Mouse (Mus musculus) gastrocnemius, postnatal 10 days (tissue): Measurements from ENCODE around the gene Mybpc3. TPM values are rescaled to one million over a fixed set of nuclear protein-coding genes. Genes with fewer than 3 reads are reported as not detected.

Source experiments
- DNase-seq: peaks from one replicate; pipeline ENCODE4 v3.0.0; 2021; ENCODE audit warnings: mixed read lengths
- total RNA-seq, 2 experiments: library from RNA; stranded (reverse); gene quantifications; 2 replicates each; pipeline ENCODE4 v1.2.3; 2021

Gene Mybpc3
- total RNA-seq, 2 experiments from 2014 or later = 0.12 to 0.20 TPM

DNA sequence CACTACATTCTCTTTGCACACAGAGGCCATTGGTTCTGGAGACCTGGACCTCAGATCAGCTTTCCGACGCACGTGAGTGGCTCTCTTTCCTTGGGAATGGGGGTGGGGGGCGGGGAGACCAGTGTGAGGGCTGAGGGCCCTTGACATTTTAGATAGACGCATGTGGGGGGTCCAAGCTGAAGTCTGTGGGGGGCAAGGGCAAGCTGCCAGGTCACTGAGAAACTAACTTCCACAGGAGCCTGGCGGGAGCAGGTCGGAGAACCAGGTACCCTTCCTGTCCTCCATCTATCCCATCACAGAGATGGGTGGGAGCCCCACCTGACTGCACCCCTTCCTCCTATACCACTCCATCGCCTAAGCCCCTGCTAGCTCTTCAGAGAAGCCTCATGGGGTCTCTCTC lies 3.6 kb downstream of the Mybpc3 start:
- no peak for DNase-seq

DNA sequence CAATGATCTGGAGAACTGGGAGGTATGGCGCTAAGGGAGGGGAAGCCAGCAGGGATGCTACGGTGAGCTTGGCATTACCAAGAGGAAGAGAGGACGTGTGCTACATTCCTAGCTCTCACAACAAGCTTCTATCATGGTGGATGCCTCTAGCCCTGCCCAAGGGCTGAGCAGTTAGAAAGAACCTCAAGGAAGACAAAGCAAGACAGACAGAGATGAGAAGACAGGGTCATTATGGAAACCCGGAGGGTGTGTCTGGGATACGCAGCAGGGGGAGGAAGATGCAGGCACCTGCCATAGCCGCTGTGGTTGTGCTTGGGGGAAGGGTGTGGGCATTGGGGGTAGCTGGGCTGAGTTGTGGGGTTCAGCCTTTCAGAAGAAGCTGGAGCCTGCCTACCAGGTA lies 5.6 kb downstream of the Mybpc3 start:
- DNase-seq = no peak

DNA sequence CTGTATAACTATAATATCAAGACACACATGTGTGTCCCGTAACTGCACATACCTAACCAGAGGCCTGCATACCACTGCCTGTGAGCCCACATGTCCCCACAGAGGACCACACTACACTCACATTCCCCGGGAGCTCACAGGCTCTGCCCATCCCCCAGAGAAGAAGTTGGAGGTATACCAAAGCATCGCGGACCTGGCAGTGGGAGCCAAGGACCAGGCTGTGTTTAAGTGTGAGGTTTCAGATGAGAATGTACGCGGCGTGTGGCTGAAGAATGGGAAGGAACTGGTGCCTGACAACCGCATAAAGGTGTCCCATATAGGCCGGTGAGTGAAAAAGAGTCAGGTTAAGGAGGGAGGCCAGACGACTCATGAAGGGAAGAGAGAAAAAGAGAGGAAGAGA lies 7.2 kb downstream of the Mybpc3 start:
- no peak for DNase-seq

DNA sequence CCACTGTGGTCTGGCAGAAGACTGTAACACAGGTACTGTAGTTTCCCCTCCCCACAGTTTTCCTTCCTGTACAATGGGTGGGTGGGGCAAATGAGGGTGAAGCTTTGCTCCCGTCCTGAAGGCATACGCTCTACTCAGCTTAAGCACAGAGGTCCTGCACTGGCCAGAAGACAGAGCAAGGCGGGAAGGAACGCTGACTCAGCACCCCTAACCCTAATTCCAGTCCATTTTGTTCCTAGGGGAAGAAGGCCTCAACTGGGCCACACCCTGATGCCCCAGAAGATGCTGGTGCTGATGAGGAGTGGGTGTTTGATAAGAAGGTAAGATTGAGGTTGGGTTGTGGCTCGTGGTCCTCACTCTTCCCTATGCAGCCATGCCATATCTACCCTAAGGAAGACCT lies 10.8 kb downstream of the Mybpc3 start:
- DNase-seq = no peak

DNA sequence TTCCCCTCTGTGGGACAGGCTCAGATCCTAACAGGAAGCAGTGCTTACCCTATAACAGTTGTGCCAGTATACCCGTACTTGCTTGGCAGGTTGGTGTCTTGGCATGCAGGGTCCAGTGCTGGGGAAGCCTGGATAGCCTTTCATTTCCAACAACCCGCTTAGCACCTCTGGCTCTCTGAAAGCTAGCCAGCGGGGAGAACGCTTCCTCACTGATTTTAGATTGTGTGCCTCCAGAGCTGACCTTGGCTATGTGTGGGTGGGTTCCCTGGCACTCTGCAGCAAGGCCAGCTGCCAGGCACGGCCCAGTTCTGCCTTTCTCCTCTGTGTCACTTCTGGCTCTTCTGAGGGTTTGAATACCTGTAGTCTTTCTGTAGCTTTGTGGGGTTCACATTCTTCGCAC lies 12.2 kb downstream of the Mybpc3 start:
- no peak for DNase-seq

DNA sequence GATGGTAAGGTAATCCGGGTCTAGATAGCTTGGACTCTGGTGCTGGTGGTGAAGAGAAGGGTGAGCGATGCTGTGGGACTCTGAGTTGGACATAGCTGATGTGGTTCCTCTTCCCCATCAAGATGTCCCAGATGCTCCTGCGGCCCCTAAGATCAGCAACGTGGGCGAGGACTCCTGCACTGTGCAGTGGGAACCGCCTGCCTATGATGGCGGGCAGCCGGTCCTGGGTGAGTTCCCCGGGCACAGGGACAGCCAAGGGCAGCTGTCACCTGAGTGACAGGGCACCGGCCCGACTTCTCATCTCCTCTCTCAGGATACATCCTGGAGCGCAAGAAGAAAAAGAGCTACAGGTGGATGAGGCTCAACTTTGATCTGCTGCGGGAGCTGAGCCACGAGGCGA lies 13.3 kb downstream of the Mybpc3 start:
- no peak for DNase-seq

DNA sequence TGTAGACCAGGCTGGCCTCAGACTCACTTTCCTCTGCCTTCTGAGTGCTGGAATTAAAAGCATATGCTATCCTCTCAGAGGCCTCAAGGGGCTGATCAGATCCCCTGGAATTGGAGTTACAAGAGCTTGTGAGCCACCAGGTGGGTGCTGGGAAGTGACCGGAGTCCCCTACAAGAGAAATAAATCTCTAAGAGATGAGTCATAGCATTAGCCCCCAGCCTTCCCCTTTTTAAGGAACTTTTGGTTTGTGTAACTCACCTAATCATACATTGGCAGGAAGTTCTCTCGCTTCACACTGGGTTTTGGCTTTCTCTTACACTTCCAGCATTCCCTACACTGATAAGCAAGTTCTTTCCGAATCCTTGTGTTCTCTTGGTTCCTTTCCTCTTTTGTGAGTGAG lies 14.1 kb downstream of the Mybpc3 start:
- no peak for DNase-seq

DNA sequence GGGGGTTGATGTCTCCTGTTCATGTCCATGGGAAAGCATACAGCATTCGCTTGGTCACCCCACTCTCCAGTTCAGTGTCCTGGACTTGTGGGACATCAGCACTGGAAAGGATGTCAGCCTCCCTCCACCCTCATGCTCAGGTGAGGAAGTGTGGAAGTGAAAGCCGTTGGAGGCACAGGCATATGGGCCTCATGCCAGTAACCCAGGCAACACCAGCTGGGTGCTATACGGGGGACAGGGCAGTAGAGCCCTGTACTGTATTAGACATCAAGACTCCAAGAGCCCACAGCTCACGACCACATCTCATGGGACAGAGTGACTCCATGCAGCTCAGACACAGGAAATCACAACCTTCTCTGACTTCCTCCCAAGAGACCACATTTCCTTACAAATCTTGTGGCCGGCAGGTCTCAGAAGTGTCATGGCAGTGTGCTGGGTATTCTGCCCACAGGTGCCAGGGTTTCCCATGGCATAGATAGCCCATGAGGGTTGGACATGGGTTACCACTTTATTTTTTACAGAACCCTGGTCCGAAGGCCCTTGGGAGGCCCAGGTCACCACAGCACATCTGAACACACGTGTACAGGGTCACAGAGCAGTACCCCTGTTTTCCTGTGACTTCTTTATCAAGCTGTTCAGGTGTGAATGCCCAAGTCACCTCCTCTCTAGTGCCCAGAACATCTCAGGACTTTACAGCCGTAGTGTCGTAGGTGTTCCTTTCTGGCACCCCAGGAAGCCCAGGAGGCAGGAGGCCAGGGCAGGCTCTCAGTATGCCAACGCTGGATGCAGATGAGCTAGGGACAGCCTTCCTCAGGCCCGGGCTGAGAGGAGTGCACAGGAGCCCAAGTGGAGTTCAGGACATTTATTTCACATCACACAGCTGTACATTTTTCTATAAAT lies 18.8 kb downstream of the Mybpc3 start:
- no peak for DNase-seq

DNA sequence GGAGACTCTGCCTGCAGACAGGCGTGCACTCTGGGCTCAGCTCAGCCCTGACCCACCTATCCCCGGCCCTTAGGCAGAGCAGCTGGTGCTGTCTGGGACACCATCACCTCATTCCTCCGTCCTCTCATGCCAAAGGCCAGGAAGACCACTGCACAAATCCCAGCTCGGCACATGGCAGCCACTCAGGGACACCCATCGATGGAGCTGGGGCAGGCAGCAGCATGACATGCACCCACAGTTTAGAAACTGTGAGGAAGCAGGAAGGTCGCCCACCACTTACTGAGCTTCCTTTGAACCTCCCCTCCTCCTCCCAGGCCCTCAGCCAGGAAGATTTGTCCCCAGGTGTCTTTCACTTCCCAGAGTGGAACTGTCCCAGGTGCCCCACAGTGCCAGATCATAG lies 19.5 kb downstream of the Mybpc3 start:
- no peak for DNase-seq

DNA sequence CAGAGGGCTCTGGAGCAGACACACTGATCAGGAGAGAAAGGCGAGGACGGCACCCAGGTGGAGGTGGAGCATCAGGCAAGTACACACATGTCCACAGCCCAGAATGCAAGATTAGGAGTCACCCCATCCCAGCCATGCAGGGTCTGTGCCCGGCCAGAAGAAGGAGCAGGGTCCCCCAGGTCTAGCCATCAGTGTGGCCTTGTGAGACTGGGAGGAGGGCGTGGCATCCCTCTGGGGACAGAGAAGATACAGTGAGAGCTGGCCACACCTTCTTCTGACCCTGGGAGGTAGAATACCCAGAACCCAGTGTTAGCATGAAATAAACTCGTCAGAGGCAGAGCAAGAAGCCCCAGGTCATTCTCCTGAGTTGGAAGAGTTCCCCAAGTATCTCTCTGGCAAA lies 21.4 kb downstream of the Mybpc3 start:
- no peak for DNase-seq

DNA sequence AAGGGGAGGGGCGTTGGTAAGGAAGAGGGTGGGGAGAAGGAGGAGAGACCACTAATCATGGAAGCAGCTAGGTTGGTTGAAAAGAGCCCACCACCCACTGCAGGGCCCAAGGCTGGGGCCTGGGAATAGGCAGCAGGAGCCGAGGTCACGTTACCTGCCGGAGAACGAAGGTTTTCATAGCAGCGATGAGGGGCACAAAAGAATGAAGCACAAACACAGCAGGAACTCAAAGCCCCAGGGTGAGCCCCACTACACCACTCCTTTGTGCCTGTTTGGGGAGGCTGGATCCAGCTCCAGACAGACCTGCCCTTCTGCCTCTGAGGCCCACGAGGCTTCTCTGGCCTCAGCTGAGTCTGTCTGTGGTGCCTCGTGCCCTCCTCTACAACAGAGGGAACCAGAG lies 21.8 kb downstream of the Mybpc3 start:
- DNase-seq = no peak

DNA sequence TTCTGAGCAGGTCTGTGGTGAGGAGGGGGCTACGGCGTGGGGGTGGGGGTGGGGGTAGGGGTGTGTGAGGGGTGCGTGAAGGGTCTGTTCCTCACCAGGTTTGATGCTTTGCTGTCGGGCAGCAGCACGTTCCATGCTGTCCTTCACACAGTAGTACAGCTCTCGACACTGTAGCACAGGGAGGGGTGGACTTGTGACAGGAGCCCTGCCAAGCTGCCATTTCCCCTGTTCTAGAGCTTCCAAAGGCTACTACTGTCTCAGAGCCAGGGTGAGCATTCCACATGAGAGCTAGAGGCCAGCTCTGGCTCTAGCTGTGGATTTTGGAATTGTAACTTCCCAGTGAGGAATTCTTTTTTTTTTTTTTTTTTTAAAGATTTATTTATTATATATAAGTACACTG lies 25.0 kb downstream of the Mybpc3 start:
- DNase-seq = no peak

DNA sequence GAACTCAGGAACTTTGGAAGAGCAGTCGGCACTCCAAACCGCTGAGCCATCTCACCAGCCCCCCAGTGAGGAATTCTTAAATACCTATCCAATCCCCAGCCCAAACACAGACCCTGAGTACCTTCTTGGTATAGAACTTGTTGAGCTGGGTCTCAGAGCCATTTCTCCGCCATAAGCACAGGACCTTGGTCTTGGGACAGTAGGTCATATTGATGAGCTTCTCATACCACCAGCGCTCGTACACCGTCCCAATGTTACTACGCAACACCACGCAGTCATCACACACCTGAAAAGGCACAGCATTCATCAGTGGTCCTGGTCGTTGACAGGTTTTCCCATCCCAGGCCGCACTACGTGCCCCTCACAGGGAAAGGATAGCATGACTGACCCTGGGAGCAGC lies 25.5 kb downstream of the Mybpc3 start:
- DNase-seq = no peak

DNA sequence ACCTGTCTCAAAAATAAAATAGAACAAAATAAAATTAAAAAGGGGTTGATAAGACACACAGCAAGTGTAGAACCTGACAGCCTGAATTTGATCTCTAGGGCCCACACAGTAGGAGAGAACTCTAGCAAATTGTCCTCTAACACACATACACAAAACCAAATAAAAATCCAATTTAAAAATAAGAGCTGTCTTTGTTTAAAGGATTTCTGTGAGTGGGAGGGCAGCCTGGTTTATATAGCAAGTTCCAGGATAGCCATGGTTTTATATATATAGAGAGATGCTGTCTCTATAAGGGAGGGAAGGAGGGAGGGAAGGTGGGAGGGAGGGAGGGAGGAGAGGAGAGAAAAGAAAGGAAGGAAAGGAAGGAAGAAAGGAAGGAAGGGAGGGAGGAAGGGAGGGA lies 30.2 kb downstream of the Mybpc3 start:
- DNase-seq = no peak

DNA sequence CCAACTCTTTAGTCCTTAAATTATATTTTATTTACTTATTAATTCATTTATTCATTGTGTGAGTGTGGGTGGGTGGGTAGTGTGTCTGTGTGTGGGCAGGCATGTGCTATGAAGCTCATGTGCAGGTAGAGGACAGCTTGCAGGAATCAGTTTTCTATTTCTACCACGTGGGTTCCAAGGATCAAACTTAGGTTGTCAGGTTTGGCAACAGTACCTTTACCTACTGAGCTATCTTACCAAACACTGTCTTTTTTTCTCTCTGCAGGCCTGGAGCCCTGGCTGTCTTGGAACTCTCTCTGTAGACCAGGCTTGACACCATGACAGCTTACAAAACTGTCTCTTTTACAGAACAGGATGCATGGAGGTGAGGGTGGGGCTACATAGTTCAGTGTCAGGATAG lies 33.4 kb downstream of the Mybpc3 start:
- DNase-seq = no peak

DNA sequence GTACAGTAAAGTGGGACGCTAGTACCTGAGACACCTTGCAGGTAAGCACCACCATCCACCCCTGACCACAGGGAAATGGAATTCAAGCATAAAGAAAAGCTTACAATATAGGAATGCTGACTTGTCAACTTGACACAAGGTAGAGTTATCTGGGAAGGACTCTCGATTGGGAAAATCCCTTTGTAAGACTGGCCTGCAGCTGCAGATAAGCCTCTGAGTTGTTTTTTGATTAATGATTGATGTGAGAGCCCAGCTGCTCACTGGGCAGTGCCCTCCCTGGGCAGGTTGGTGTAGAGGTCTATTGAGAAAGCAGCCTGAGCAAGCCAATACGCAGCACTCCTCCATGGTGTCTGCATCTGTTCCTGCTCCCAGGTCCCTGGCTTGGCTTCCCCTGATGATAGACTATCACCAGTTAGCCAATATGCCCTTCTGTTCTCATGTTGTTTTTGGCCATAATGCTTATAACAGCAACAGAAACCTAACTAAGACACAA lies 35.0 kb downstream of the Mybpc3 start:
- DNase-seq = no peak

DNA sequence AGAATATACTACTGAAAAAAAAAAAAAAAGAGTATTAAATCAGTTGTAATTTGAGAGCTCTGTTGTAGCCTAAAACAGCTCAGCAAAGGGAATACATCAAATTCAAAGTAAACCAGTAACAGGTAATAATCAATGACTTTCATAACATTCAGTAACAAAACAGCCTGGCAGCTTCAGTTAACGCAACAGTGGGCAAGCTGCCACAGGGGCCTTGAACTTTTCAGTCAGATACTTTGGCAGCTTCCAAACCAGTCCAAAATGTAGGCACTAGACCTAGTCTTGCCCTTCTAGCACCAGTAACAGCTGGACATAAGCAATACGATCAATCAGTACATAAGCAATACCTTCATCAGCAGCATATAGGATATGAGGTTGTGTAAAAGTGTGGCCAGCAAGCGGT lies 36.1 kb downstream of the Mybpc3 start:
- no peak for DNase-seq

DNA sequence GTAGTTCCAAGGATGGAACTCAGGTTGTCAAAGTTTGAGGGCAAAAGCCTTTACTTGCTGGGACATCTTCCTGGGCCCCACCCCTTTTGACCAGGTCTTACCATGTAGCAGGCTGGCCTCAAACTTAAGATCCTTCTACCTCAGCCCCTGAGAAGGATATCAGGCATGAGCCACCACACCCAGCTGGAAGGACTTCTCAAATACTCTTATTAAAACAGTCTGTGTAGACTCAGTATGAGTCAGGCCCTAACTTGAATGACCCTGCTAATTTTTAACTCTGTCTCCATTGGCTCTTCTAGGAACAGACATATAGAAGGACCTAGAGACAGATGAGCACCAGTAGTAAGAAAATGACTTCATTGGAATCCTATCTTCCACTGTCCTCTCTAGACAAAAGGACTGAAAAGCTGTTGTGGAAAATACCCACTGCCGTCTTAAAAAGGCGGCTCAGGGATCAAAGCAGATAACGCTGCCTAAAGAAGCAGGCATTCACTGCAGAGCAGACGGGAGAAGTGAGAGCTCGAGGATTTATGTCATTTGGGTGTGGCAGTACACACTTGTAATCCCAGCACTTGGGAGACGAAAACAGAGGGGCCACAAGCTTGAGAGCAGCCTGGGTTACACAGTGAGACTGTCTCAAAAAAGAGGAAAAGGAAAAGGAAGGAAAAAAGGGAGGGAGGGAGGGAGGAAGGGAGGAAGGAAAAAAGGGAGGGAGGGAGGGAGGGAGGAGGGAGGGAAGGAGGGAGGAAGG lies 39.2 kb downstream of the Mybpc3 start:
- DNase-seq = no peak

DNA sequence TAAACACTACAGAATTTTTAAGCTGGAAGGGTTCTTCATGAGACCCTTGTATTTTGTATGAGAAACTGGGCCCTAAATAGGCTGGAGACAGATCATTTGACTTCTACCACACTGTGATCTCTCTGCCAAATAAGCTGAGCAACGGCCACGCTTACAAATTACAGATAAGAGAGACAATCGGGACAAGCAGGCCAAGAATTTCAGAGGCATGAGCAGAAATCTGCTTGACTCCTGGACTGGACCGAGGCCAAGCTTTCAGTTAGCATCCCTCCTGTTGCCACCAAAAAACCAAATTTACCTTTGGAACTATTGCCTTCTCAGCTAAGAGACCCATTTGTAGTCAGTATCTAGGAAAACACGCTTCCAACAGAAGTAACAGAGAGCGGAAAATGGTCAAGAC lies 42.6 kb downstream of the Mybpc3 start:
- no peak for DNase-seq

DNA sequence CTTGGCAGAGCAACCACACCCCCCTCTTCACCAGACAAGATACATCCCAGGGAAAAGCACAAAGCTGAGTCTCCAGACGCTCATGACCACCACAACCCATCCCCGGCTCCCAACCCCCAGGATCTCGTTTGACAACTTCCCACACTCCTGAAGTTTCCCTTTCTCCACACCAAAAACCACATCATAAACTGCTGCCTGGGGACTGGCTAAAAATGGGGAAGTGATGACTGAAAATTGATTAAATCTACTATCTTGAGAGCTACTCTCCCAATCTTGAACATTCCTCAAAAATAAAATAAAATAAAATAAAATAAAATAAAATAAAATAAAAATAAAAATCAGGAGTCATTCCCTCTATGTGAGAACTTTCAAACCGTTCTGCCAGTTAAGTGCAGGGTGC lies 45.0 kb downstream of the Mybpc3 start:
- no peak for DNase-seq

DNA sequence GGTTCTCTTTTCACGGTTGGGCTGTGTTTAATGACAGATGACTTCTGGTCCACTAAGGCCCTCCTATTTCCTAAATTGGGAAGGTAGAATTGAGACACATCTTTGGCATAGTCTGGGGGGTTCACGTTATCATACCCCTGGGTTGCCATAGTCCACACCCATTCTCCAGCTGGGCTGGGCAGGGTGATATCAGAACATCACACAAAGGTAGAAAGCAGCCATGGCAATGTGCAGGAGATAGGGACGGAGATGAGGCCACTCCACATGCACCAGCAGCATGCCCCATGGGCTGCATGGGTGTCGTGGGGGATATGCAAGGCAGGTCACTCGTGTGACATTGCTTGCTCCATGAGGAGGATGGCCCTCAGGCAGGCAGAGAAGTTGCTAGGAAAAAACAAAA lies 45.6 kb downstream of the Mybpc3 start:
- DNase-seq = no peak

DNA sequence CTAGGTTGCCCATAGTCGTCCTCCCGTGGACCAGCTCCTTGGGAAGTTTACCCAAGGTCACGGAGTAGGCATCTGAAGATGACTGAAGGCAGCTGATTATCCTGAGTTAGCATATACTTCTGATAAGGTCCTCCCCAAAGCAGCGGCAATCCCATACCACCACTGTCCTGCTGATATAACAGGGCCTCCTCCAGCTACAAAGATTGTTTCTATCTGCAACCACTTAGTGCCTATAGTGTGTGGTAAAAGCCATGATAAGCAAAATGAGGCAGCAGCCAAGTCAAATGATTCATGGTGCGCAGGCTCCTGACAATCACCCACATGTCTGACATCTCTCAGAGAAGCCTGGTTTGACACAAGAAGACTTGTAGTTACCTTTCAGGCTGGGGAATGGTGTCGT lies 47.0 kb downstream of the Mybpc3 start:
- no peak for DNase-seq

DNA sequence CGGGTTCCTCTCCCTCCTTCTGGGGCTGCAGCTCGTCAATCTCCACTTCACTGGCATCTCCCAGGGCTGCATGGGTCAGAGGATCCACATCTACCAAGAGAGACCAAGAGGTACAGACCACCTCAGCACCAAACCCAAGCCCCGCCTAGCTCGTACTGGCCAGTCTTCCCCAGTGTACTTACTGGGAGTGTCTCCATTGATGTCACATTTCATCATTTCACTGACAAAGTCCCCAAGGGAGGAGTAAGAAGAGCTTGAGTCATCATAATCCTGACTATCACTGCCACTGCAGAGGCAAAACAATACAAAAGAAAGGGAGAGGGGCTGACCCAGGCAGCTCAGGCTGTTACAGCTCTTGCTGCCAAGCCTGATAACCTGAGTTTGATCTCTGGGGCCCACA lies 49.7 kb downstream of the Mybpc3 start:
- no peak for DNase-seq
